Mouse (Mus musculus): Measurements from ENCODE around the gene Gm17660. TPM values are rescaled to one million over a fixed set of nuclear protein-coding genes. Genes with fewer than 3 reads are reported as not detected.
A peak's percentile ranks its signal among the peaks of the same experiment; 100 is the strongest.

The Gm17660 gene
- 1.1 and 1.5 TPM in 2 replicates for polyA plus RNA-seq (2015; fragmentation: Nextera tagmentation; extraction: Ambion mirVana)

GRCm38 (mm10) chr5:104077508-104077907, at the start of gene Gm17660:
Gene Gm17660, minus strand, starts transcription at chr5:104077608.
- H3K9ac ChIP-seq (ENCODE audit: low read depth, low read length), result no peak within 1 kb of the TSS
- H3K36me3 ChIP-seq (ENCODE audit: control insufficient read depth, insufficient read depth), result no peaks in the 10 kb centered on the region; the same call in 1 of the 2 replicates
- peak within 1 kb of the TSS; percentile 27; the same call in 1 of the 2 replicates for H3K4me2 ChIP-seq (replicated peaks; ENCODE audit: low read depth)
- WGBS, result 78% methylated on average over 7 of the region's 7 CpGs
- 0 out of 2 replicates have a peak, but pooled peaks cover 2% of the 10 kb centered on the region for H3K4me1 ChIP-seq (replicated peaks; ENCODE audit: control insufficient read depth, insufficient read depth, low read length)
- H3K27ac ChIP-seq (ENCODE audit: low read depth, low read length), result no peak within 1 kb of the TSS
- no peak for ATAC-seq
- H3K9me3 ChIP-seq (ENCODE audit: control insufficient read depth), result no peaks in the 10 kb centered on the region
- no peak within 1 kb of the TSS for H3K4me3 ChIP-seq (ENCODE audit: low read depth, low read length)
- no peaks in the 10 kb centered on the region for H3K27me3 ChIP-seq (replicated peaks; ENCODE audit: control insufficient read depth, insufficient read depth, low read length)
- no peak for TF ChIP-seq CTCF (IDR thresholded peaks at IDR 0.05; ENCODE audit: low read depth)

- H3K27me3 ChIP-seq (replicated peaks; ENCODE audit: control insufficient read depth, insufficient read depth, low read length), result no peaks in the 10 kb centered on the region
- H3K36me3 ChIP-seq (ENCODE audit: control insufficient read depth, insufficient read depth), result no peaks in the 10 kb centered on the region
- no peaks in the 10 kb centered on the region for H3K4me1 ChIP-seq (replicated peaks; ENCODE audit: control insufficient read depth, insufficient read depth, low read length)
- H3K9ac ChIP-seq (ENCODE audit: low read depth, low read length), result no peak overlapping the region
- H3K4me3 ChIP-seq (ENCODE audit: low read depth, low read length), result no peak overlapping the region
- H3K27ac ChIP-seq (ENCODE audit: low read depth, low read length), result no peak overlapping the region
- H3K4me2 ChIP-seq (replicated peaks; ENCODE audit: low read depth), result no peak overlapping the region
- H3K9me3 ChIP-seq (ENCODE audit: control insufficient read depth), result no peaks in the 10 kb centered on the region
- TF ChIP-seq CTCF (IDR thresholded peaks at IDR 0.05; ENCODE audit: low read depth), result no peak
- 77% methylated on average over 12 of the region's 12 CpGs for WGBS
- ATAC-seq, result no peak
Observed at GRCm38 (mm10) chr5:104126561-104127320, 49.3 kb upstream of the Gm17660 start.

- H3K9me3 ChIP-seq (ENCODE audit: control insufficient read depth), result no peaks in the 10 kb centered on the region
- WGBS, result 56% methylated on average over 6 of the region's 6 CpGs
- no peak overlapping the region for H3K4me2 ChIP-seq (replicated peaks; ENCODE audit: low read depth)
- H3K9ac ChIP-seq (ENCODE audit: low read depth, low read length), result no peak overlapping the region
- no peaks in the 10 kb centered on the region for H3K36me3 ChIP-seq (ENCODE audit: control insufficient read depth, insufficient read depth)
- no peaks in the 10 kb centered on the region for H3K27me3 ChIP-seq (replicated peaks; ENCODE audit: control insufficient read depth, insufficient read depth, low read length)
- no peak for ATAC-seq
- H3K4me1 ChIP-seq (replicated peaks; ENCODE audit: control insufficient read depth, insufficient read depth, low read length), result no peaks in the 10 kb centered on the region
- H3K4me3 ChIP-seq (ENCODE audit: low read depth, low read length), result no peak overlapping the region
- no peak for TF ChIP-seq CTCF (IDR thresholded peaks at IDR 0.05; ENCODE audit: low read depth)
- no peak overlapping the region for H3K27ac ChIP-seq (ENCODE audit: low read depth, low read length)
Observed at GRCm38 (mm10) chr5:104124016-104124658, 46.7 kb upstream of the Gm17660 start.

- no peak overlapping the region for H3K4me2 ChIP-seq (replicated peaks; ENCODE audit: low read depth)
- no peak for TF ChIP-seq CTCF (IDR thresholded peaks at IDR 0.05; ENCODE audit: low read depth)
- no peak overlapping the region for H3K4me3 ChIP-seq (ENCODE audit: low read depth, low read length)
- no peaks in the 10 kb centered on the region for H3K27me3 ChIP-seq (replicated peaks; ENCODE audit: control insufficient read depth, insufficient read depth, low read length)
- H3K36me3 ChIP-seq (ENCODE audit: control insufficient read depth, insufficient read depth), result no peaks in the 10 kb centered on the region
- ATAC-seq, result no peak
- H3K9ac ChIP-seq (ENCODE audit: low read depth, low read length), result no peak overlapping the region
- H3K4me1 ChIP-seq (replicated peaks; ENCODE audit: control insufficient read depth, insufficient read depth, low read length), result no peaks in the 10 kb centered on the region
- H3K9me3 ChIP-seq (ENCODE audit: control insufficient read depth), result no peaks in the 10 kb centered on the region
- WGBS, result 71% methylated on average over 4 of the region's 4 CpGs
- H3K27ac ChIP-seq (ENCODE audit: low read depth, low read length), result peak overlapping the region; percentile 55; the same call in 1 of the 2 replicates
Observed at GRCm38 (mm10) chr5:104115890-104116289, 38.5 kb upstream of the Gm17660 start.

GRCm38 (mm10) chr5:104115118-104115517, 37.7 kb upstream of the Gm17660 start:
- Histone ChIP-seq H3K4me2 (replicated peaks; ENCODE audit: low read depth) (no peak overlapping the region), H3K9ac (ENCODE audit: low read depth, low read length) (no peak overlapping the region)

GRCm38 (mm10) chr5:104113491-104114172, 36.2 kb upstream of the Gm17660 start, which contains the start of gene Sparcl1:
Gene Sparcl1, minus strand, starts transcription at chr5:104113733.
- 50% methylated on average over 15 of the region's 15 CpGs for whole genome bisulfite sequencing
- Histone ChIP-seq H3K4me2 (replicated peaks; ENCODE audit: low read depth) (peak within 1 kb of the TSS; percentile 56), H3K9me3 (ENCODE audit: control insufficient read depth) (no peaks in the 10 kb centered on the region), H3K4me1 (replicated peaks; ENCODE audit: control insufficient read depth, insufficient read depth, low read length) (no peaks in the 10 kb centered on the region), H3K9ac (ENCODE audit: low read depth, low read length) (no peak within 1 kb of the TSS; the same call in 1 of the 2 replicates), H3K27ac (ENCODE audit: low read depth, low read length) (peak within 1 kb of the TSS; percentile 29; the same call in 1 of the 2 replicates), H3K4me3 (ENCODE audit: low read depth, low read length) (peak within 1 kb of the TSS; percentile 25), H3K36me3 (ENCODE audit: control insufficient read depth, insufficient read depth) (no peaks in the 10 kb centered on the region), H3K27me3 (replicated peaks; ENCODE audit: control insufficient read depth, insufficient read depth, low read length) (no peaks in the 10 kb centered on the region)
- no peak for TF ChIP-seq CTCF (IDR thresholded peaks at IDR 0.05; ENCODE audit: low read depth)
- ATAC-seq, result no peak

More at GRCm38 (mm10) chr5:104115118-104115517, 37.7 kb upstream of the Gm17660 start:
- no peaks in the 10 kb centered on the region for H3K4me1 ChIP-seq (replicated peaks; ENCODE audit: control insufficient read depth, insufficient read depth, low read length)
- no peak overlapping the region for H3K4me3 ChIP-seq (ENCODE audit: low read depth, low read length)
- no peaks in the 10 kb centered on the region for H3K9me3 ChIP-seq (ENCODE audit: control insufficient read depth)
- no peak for ATAC-seq
- no peak overlapping the region for H3K27ac ChIP-seq (ENCODE audit: low read depth, low read length)
- H3K27me3 ChIP-seq (replicated peaks; ENCODE audit: control insufficient read depth, insufficient read depth, low read length), result no peaks in the 10 kb centered on the region
- no peak for TF ChIP-seq CTCF (IDR thresholded peaks at IDR 0.05; ENCODE audit: low read depth)
- H3K36me3 ChIP-seq (ENCODE audit: control insufficient read depth, insufficient read depth), result no peaks in the 10 kb centered on the region
- 45% methylated on average over 14 of the region's 14 CpGs for WGBS
